Mouse (Mus musculus): ENCODE measurements around the gene Zscan5b. TPM values are rescaled to one million over a fixed set of nuclear protein-coding genes. Genes with fewer than 3 reads are reported as not detected.
A peak's percentile ranks its signal among the peaks of the same experiment; 100 is the strongest.
"Not testable (repeated sequence)": the region's sequence is repeated elsewhere in the genome, so short reads cannot be mapped to it uniquely, and the experiment has no call there.

Zscan5b gene
- total RNA-seq, 2 experiments from 2014 or later, result not detected

- peak; percentile 33 for DNase-seq
- intact Hi-C loops (cut with DNase I), result not testable (repeated sequence)
Measured at GRCm38 (mm10) chr7:6240841-6241425, 18.9 kb downstream of the Zscan5b start.

DNA sequence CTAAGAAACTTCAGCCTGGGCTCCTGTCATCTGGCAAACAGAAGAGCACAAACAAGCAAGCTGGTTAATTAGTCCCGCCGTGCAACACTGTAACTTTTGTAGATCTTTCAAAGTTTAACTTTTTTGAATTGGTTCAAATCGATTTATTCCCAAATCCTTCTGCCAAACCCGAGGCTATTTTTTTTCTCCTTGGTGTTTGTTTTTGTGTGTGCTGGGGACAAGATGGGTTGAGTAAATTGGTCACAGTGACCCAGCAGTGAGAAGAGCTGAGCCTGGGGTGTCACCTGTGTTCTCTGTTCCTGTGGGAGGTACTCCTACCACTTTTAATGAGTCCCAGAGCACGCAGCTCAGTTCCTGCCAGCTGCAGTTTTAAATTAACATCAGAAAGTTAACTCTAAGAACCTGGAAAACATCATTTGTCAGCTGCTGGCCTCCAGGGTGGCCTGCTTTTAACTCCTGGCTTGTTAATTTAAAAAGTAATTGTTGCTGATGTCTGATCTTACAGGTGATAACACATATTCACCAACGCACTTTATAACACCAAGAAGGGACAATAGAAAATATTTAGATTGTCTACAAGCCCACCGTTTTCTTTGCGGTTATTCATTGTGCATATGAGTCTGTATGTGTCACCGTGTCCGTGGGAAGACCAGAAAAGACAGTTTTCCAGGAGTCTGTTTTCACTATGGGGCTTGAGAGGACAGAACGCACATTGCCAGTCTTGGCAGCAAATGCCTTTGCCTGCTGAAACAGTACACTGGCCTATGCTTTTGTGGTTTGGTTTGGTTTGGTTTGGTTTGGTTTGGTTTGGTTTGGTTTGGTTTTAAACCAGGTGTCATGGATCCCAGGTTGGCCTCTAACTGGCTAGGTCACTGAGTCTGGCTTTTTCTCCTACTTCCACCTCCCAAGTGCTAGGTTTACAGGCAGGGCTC lies 22.5 kb downstream of the Zscan5b start:
- DNase-seq, result no peak
- intact Hi-C loops (cut with DNase I), result no loop called here

- intact Hi-C loops (cut with DNase I), result no loop called here
- DNase-seq, result no peak
Measured at GRCm38 (mm10) chr7:6252410-6252809, 30.3 kb downstream of the Zscan5b start, which contains the start of gene Epp13. Gene Epp13, plus strand, starts transcription at chr7:6252710.

GRCm38 (mm10) chr7:6254451-6254850 lies 32.4 kb downstream of the Zscan5b start:
- DNase-seq, result no peak

GRCm38 (mm10) chr7:6257386-6257785 lies 35.3 kb downstream of the Zscan5b start:
- intact Hi-C loops (cut with DNase I), result no loop called here

More at GRCm38 (mm10) chr7:6254451-6254850, 32.4 kb downstream of the Zscan5b start:
- intact Hi-C loops (cut with DNase I), result no loop called here

GRCm38 (mm10) chr7:6258232-6259220 lies 36.4 kb downstream of the Zscan5b start:
- intact Hi-C loops (cut with DNase I), result no loop called here
- no peak for DNase-seq

More at GRCm38 (mm10) chr7:6257386-6257785, 35.3 kb downstream of the Zscan5b start:
- DNase-seq, result no peak

DNA sequence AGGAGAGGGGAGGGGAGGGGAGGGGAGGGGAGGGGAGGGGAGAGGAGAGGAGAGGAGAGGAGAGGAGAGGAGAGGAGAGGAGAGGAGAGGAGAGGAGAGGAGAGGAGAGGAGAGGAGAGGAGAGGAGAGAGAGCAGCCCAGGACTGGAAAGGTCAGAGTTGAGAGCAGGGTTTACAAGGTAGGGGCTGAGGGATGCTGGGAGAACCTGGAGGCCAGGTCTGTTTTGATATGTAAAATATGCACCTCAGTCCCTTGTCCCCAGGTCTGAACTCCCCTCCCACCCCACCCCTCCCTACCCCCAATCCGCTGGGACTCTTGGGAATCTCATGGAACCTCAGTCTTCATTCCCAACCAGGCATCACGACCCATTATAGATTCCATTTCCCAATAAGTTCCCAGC lies 37.9 kb downstream of the Zscan5b start:
- intact Hi-C loops (cut with DNase I); DNase-seq: not testable (repeated sequence)

DNA sequence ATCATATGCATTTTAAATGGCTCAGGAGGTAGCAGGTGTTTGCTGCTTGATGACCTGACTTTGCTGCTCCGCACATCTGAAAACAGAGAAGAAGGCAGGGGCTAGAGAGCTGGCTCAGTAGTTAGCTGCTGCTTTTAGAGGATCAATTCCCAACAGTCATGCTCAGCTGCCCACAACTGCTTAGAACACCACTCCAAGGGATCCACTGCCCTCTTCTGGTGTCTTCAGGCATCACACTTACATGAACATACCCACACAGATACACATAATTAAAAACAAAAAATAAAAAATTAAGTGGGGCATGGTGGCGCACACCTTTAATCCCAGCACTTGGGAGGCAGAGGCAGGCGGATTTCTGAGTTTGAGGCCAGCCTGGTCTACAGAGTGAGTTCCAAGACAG lies 40.0 kb downstream of the Zscan5b start:
- no peak for DNase-seq
- intact Hi-C loops (cut with DNase I), result no loop called here

DNA sequence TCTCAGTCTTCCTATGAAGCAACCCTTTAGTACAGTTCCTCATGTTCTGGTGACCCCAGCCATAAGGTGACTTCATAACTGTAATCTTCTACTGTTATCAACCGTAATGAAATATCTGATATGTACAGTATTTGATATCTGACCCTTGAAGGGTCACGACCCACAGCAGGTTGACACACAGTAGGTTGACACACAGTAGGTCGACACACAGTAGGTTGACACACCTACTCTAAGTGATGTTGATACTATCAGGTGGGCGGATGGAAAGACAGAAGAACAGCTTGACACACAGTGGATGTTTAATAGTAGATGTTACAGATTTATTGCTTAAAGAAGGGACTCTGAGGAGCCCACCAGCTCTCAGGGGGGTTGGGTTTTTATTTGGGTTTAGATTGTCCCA lies 40.9 kb downstream of the Zscan5b start:
- intact Hi-C loops (cut with DNase I), result no loop called here
- DNase-seq, result no peak

DNA sequence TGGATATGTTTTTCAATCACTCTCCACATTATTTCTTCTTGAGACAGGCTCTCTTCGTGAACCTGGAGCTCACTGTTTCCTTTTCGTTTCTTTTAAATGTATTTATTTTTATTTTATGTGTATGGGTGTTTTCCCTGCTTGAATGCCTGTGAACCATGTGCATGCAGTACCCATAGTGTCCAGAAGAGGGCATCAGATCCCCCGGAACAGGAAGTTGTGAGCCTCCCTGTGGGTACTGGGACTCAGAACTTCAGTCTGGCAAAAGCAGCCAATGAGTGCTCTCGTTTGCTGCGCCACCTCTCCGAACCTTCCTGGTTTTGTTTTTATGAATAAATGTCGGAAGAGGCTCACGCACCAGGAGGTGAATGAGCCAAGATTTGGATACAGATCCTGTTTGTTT lies 43.6 kb downstream of the Zscan5b start:
- peak; percentile 13 for DNase-seq
- intact Hi-C loops (cut with DNase I), result no loop called here

DNA sequence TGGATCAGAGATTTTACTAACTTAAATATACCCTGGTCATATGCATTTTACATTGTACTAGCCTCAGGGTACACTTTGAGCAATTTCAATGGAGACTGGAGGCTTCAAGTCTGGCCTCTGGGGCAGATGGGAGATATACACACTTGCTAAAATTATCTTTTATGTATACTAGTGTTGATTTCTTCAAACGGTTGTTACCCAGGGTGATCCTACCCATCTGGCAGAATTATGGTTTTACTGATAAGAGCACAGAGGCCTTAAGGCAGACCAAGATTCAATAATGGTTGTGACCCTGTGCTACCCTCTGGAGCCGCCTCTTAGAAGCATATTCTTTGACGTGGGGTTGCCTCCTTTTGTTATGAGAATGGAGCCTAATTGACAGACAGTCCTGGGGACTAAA lies 55.8 kb downstream of the Zscan5b start:
- DNase-seq, result no peak
- intact Hi-C loops (cut with DNase I), result no loop called here

- peak; percentile 76 for DNase-seq
- intact Hi-C loops (cut with DNase I), result loop anchor here (5.0 kb wide), 1 partner anchor 155 kb away; no protein-coding TSS in a partner anchor
Measured at GRCm38 (mm10) chr7:6282749-6283148, 60.7 kb downstream of the Zscan5b start.

GRCm38 (mm10) chr7:6283451-6284075 lies 61.5 kb downstream of the Zscan5b start:
- DNase-seq, result peak; percentile 78
- intact Hi-C loops (cut with DNase I), result loop anchor here (5.0 kb wide), 1 partner anchor 156 kb away; no protein-coding TSS in a partner anchor

DNA sequence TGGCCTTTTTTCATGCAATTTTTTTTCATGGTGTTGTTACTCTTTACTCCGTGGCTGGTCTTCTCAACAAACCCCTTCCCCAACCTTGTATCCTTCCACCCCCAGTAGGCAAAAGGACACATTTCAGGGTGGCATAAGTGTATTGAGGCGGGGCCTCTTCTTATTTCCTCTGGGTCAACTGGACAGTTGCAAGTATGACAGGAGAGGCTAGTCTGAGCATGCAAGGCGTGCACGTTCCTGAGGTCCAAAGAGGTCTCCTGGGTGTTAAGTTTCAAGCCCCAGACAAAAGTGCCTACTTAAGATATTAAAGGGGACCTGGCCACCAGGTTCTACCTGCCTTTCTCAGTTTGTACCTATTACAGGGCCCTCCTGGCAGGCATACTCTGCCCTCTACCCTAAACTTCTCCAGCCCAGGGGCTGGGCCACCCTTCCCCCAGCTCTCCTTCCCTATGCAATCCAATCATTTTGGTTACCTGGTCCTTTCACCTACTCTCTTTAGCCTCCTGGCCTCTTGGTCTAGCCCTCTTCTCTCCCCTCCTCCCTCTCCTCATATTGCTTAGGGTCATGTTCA lies 62.4 kb downstream of the Zscan5b start:
- intact Hi-C loops (cut with DNase I), result loop anchor here (5.0 kb wide), 1 partner anchor 157 kb away; no protein-coding TSS in a partner anchor
- no peak for DNase-seq

DNA sequence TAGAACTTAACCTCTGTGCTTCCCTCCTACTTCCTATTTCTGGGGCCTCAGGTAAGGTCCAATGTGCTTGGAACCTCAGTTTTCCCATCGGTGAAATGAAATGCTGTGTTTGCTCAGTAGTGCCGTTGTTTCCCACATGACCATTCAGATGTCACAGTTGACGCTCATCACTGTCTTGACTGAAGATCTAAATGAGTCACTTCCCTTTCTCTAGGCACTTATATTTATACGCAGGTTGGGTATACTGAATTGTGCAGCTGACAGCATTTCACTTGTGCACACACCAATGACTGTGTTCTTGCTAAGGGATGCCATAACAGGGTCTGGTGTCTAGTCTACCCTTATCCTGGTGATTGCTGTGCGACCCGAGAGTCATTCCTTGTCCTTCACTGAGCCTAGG lies 63.3 kb downstream of the Zscan5b start:
- intact Hi-C loops (cut with DNase I), result no loop called here
- no peak for DNase-seq

DNA sequence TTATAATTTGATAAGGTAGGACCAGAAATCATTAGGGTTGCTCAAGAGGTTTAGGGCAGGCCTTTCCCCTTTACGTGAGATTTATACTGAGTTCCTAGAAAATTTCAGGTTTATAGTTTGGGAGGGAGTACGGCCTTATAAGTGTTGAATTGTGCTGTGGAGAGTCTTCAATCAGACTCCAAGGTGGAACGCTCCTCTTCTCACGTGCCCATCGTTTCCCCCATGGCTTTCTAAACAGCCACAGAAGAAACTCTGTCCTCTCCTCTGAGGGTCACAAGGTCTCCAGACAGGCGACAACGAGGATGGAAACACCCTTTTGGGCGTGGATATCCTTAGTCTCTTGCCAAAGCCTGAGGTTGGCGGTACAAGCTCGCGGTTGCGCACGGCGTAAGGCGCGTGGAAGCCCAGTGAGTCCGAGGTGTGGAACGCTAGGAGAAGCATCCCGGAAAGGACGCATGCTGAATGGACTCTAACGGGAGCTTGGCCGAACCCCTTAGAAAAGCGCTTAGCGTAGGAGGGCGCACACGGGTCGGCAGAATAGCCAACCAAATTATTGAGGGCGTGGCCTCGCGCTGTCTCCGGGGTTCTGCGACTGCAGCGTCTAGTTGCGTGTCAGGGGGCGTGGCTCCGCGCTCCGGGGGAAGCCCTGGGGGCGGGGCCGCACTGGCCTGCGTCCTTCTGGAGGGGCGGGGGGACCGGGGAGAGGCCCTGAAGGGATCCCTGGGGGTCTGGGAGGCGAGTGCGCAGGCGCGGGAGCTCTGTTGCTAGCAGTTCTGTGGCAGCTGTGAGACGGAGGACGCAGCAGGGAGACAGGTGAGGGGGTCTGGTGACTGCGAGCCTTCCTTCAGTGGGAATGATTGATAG lies 64.0 kb downstream of the Zscan5b start, which contains the start of gene Zfp667:
TSS of gene Zfp667 (plus strand) at position 738 of the 864 bp plus-strand sequence.
- DNase-seq, result peak; percentile 99

DNA sequence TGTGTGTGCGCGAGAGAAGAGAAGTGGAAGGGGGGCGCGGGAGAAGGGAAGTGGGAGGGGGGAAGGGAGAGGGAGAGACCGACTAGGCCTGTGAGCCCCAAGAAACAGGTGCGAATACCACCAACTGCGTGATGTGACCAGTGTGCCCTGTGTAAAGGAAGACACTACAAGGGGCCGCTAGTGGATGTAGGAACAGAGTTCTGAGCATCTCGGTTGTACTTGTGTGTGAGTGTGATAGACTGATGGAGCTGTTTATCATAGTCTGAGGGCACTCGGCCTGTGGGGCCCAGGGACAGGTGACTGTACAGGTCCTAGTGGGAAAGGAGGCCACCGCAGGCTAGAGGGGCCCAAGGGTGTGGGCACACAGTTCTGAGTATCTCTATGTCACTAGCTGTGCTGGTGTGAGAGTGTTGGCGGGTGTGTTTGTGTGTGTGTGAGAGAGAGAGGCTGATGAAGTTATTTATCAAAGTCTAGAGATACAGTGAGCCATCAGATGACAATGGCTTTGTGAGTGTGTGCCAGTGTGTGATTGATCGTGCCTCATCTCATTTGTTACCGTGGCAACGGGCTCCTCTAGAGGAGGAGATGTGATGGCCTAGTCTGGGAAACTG lies 64.9 kb downstream of the Zscan5b start:
- intact Hi-C loops (cut with DNase I), result no loop called here
- peak; percentile 22 for DNase-seq

More for the DNA sequence above, 64.0 kb downstream of the Zscan5b start, which contains the start of gene Zfp667:
- intact Hi-C loops (cut with DNase I), result no loop called here

Measured in left cerebral cortex, postnatal 4 days (tissue).